Mouse (Mus musculus): ENCODE data around the gene Kcnn3. TPM values are rescaled to one million over a fixed set of nuclear protein-coding genes. Genes with fewer than 3 reads are reported as not detected.

The Kcnn3 gene
- polyA plus RNA-seq, 1 experiment = 6.2 TPM

GRCm38 (mm10) chr3:89521503-89521854 is 1.5 kb downstream of the Kcnn3 start:
- TF ChIP-seq CTCF (IDR thresholded peaks at IDR 0.05; ENCODE audit: borderline replicate concordance, insufficient read depth, low read depth, low read length) = no peak
- TF ChIP-seq POLR2A (IDR thresholded peaks at IDR 0.05; ENCODE audit: borderline replicate concordance, insufficient read depth, low read length) = no peak
- Histone ChIP-seq H3K27ac (ENCODE audit: insufficient read depth, low read length) (no peak overlapping the region), H3K4me3 (replicated peaks; ENCODE audit: insufficient read depth, low read depth, low read length) (no peak overlapping the region), H3K27me3 (ENCODE audit: control insufficient read depth, insufficient read depth, low read length) (no peaks in the 10 kb centered on the region; the same call in 1 of the 2 replicates), H3K4me1 (ENCODE audit: control insufficient read depth, insufficient read depth, low read length) (no peaks in the 10 kb centered on the region)
- no peak for DNase-seq
- WGBS = 0% methylated on average over 7 of the region's 7 CpGs

GRCm38 (mm10) chr3:89522450-89523128 is 2.6 kb downstream of the Kcnn3 start:
- no peak for DNase-seq
- TF ChIP-seq CTCF (IDR thresholded peaks at IDR 0.05; ENCODE audit: borderline replicate concordance, insufficient read depth, low read depth, low read length) (no peak), POLR2A (IDR thresholded peaks at IDR 0.05; ENCODE audit: borderline replicate concordance, insufficient read depth, low read length) (no peak)
- Histone ChIP-seq H3K4me1 (ENCODE audit: control insufficient read depth, insufficient read depth, low read length) (no peaks in the 10 kb centered on the region), H3K27ac (ENCODE audit: insufficient read depth, low read length) (no peak overlapping the region), H3K4me3 (replicated peaks; ENCODE audit: insufficient read depth, low read depth, low read length) (no peak overlapping the region), H3K27me3 (ENCODE audit: control insufficient read depth, insufficient read depth, low read length) (no peaks in the 10 kb centered on the region; the same call in 1 of the 2 replicates)
- 23% methylated on average over 6 of the region's 6 CpGs for WGBS

- 72% methylated on average over 17 of the region's 17 CpGs for WGBS
- TF ChIP-seq POLR2A (IDR thresholded peaks at IDR 0.05; ENCODE audit: borderline replicate concordance, insufficient read depth, low read length) = no peak
- TF ChIP-seq CTCF (IDR thresholded peaks at IDR 0.05; ENCODE audit: borderline replicate concordance, insufficient read depth, low read depth, low read length) = no peak
- H3K27ac ChIP-seq (ENCODE audit: insufficient read depth, low read length) = no peak overlapping the region
- H3K27me3 ChIP-seq (ENCODE audit: control insufficient read depth, insufficient read depth, low read length) = no peaks in the 10 kb centered on the region; the same call in 1 of the 2 replicates
- no peaks in the 10 kb centered on the region for H3K4me1 ChIP-seq (ENCODE audit: control insufficient read depth, insufficient read depth, low read length)
- no peak for DNase-seq
- no peak overlapping the region for H3K4me3 ChIP-seq (replicated peaks; ENCODE audit: insufficient read depth, low read depth, low read length)
These were observed 6.5 kb downstream of the Kcnn3 start for GRCm38 (mm10) chr3:89526298-89527090.

- 88% methylated on average over 3 of the region's 3 CpGs for WGBS
- DNase-seq = no peak
These were observed 9.8 kb downstream of the Kcnn3 start for GRCm38 (mm10) chr3:89529796-89530195.

GRCm38 (mm10) chr3:89534566-89535097 is 14.7 kb downstream of the Kcnn3 start:
- Histone ChIP-seq H3K4me3 (replicated peaks; ENCODE audit: insufficient read depth, low read depth, low read length) (no peak overlapping the region), H3K27ac (ENCODE audit: insufficient read depth, low read length) (no peak overlapping the region), H3K4me1 (ENCODE audit: control insufficient read depth, insufficient read depth, low read length) (peaks cover 6% of the 10 kb centered on the region), H3K27me3 (ENCODE audit: control insufficient read depth, insufficient read depth, low read length) (no peaks in the 10 kb centered on the region; the same call in 1 of the 2 replicates)
- WGBS = 2% methylated on average over 6 of the region's 6 CpGs
- TF ChIP-seq CTCF (IDR thresholded peaks at IDR 0.05; ENCODE audit: borderline replicate concordance, insufficient read depth, low read depth, low read length) (no peak), POLR2A (IDR thresholded peaks at IDR 0.05; ENCODE audit: borderline replicate concordance, insufficient read depth, low read length) (no peak)
- peak; percentile 77 to 87 for DNase-seq

More at GRCm38 (mm10) chr3:89529796-89530195, 9.8 kb downstream of the Kcnn3 start:
- no peaks in the 10 kb centered on the region for H3K27me3 ChIP-seq (ENCODE audit: control insufficient read depth, insufficient read depth, low read length)
- H3K27ac ChIP-seq (ENCODE audit: insufficient read depth, low read length) = no peak overlapping the region
- TF ChIP-seq POLR2A (IDR thresholded peaks at IDR 0.05; ENCODE audit: borderline replicate concordance, insufficient read depth, low read length) (no peak), CTCF (IDR thresholded peaks at IDR 0.05; ENCODE audit: borderline replicate concordance, insufficient read depth, low read depth, low read length) (no peak)
- H3K4me1 ChIP-seq (ENCODE audit: control insufficient read depth, insufficient read depth, low read length) = no peaks in the 10 kb centered on the region
- H3K4me3 ChIP-seq (replicated peaks; ENCODE audit: insufficient read depth, low read depth, low read length) = no peak overlapping the region

- Histone ChIP-seq H3K27ac (ENCODE audit: insufficient read depth, low read length) (no peak overlapping the region), H3K4me3 (replicated peaks; ENCODE audit: insufficient read depth, low read depth, low read length) (no peak overlapping the region), H3K4me1 (ENCODE audit: control insufficient read depth, insufficient read depth, low read length) (peaks cover 12% of the 10 kb centered on the region), H3K27me3 (ENCODE audit: control insufficient read depth, insufficient read depth, low read length) (no peaks in the 10 kb centered on the region; the same call in 1 of the 2 replicates)
- 73% methylated on average over 2 of the region's 2 CpGs for WGBS
- TF ChIP-seq POLR2A (IDR thresholded peaks at IDR 0.05; ENCODE audit: borderline replicate concordance, insufficient read depth, low read length) (no peak), CTCF (IDR thresholded peaks at IDR 0.05; ENCODE audit: borderline replicate concordance, insufficient read depth, low read depth, low read length) (no peak)
- no peak for DNase-seq
These were observed 15.2 kb downstream of the Kcnn3 start for GRCm38 (mm10) chr3:89535147-89535546.

GRCm38 (mm10) chr3:89539036-89539739 is 19.2 kb downstream of the Kcnn3 start:
- WGBS = 23% methylated on average over 10 of the region's 10 CpGs
- Histone ChIP-seq H3K4me3 (replicated peaks; ENCODE audit: insufficient read depth, low read depth, low read length) (no peak overlapping the region), H3K27me3 (ENCODE audit: control insufficient read depth, insufficient read depth, low read length) (no peaks in the 10 kb centered on the region; the same call in 1 of the 2 replicates), H3K27ac (ENCODE audit: insufficient read depth, low read length) (no peak overlapping the region), H3K4me1 (ENCODE audit: control insufficient read depth, insufficient read depth, low read length) (peaks cover 13% of the 10 kb centered on the region)
- DNase-seq = no peak
- no peak for TF ChIP-seq POLR2A (IDR thresholded peaks at IDR 0.05; ENCODE audit: borderline replicate concordance, insufficient read depth, low read length)
- no peak for TF ChIP-seq CTCF (IDR thresholded peaks at IDR 0.05; ENCODE audit: borderline replicate concordance, insufficient read depth, low read depth, low read length)

All from cerebellum, adult 2 months (tissue).